Mouse (Mus musculus) ES-E14 (cell line): ENCODE data around the gene Gpr37l1.

Source experiments
- HCFC1 ChIP-seq: IDR thresholded peaks from 2 replicates; pipeline ENCODE4 v1.6.1; 2012; ENCODE audit warnings: low read length, inconsistent platforms, borderline replicate concordance; ENCODE audit not compliant: insufficient read depth
- MAFK ChIP-seq: IDR thresholded peaks from 2 replicates; pipeline ENCODE4 v1.6.1; 2014; ENCODE audit warnings: mild to moderate bottlenecking, low read depth, low read length, inconsistent platforms; ENCODE audit not compliant: insufficient read depth
- ZNF384 ChIP-seq: IDR thresholded peaks from 2 replicates; pipeline ENCODE4 v1.6.1; 2012; ENCODE audit warnings: low read depth, low read length, inconsistent platforms

GRCm38 (mm10) chr1:135142452-135142851 is 25.0 kb downstream of the Gpr37l1 start:
- TF ChIP-seq HCFC1 (no peak), MAFK (no peak), ZNF384 (peak; percentile 79; the same call in 1 of the 2 replicates)
